Mouse (Mus musculus) gastrocnemius, postnatal 36 days (tissue): ENCODE data around the gene Dapk3. TPM values are rescaled to one million over a fixed set of nuclear protein-coding genes. Genes with fewer than 3 reads are reported as not detected.

Experiments
- DNase-seq, 2 experiments: peaks; one replicate each; pipeline ENCODE4 v3.0.0; 2022
- intact Hi-C: fragments of 180-260 bp; cut with DNase I; formaldehyde crosslinking; loops from one replicate; pipeline ENCODE4 v1.15.1; 2025
- long read RNA-seq, 2 experiments: library from polyadenylated mRNA; stranded (forward); transcript quantifications; one replicate each; pipeline ENCODE4 v2.0.0; 2021
- total RNA-seq, 2 experiments: library from RNA; stranded (reverse); gene quantifications; 2 replicates each; pipeline ENCODE4 v1.2.3; 2021

The Dapk3 gene
- 10 to 100 TPM; 21.1 to 23.9 TPM for total RNA-seq
- long read RNA-seq, experiment 1, transcript Dapk3-202 (9 exons, 1,730 nt) = major isoform, 31 of 45 reads
- long read RNA-seq, experiment 1, partial matches to known transcripts = 5 of 45 reads
- long read RNA-seq, experiment 1, other reads (novel, unspliced or antisense) = 7 of 45 reads
- long read RNA-seq, experiment 2, transcript Dapk3-202 (9 exons, 1,730 nt) = major isoform, 50 of 68 reads
- long read RNA-seq, experiment 2, partial matches to known transcripts = 10 of 68 reads
- long read RNA-seq, experiment 2, other reads (novel, unspliced or antisense) = 7 of 68 reads

DNA sequence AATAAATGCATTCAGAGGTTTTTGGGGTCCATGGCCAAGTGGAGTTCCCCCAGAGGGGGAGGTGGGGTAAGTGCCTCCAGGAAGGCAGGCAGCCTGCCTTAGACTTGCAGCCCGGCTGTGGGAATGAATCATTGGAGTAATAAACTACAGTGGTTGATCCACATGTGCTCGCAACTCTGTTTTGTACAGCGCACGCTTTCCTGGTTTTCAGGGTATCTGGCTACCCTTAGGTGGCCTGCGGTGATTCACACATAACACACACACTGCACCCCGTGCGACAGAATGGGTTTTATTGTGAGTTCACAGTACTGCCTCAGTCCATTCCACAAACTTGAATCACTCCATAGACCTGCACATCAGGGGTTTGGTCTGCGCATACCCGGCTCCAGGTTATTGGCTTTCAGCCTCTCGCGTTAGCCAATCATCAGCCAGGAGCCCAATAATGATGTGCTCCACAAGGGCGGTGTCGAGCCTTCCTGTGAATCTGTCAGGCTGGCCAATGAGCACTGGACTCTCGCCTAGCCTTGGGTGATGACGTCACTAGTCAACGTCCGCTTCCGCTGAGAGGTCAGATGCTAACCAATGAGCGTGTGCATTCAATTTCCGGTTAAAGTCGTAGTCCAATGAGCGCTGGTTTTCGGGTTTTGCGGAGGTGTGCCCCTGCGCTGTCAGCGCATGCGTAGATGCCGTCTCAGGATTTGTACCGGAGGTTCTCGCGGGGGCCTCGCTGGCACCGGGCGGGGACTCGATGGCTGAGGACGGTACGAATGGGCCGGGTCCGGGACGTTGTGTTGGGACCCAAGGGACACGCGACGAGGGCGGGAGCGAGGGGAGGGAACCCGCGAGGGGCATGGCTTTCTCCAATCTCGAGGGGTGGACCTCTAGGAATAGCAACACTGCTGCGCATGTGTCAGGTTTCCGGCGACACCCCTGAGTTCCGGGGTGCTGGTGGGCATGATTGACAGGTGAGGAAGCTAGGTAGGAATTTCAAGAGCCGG is at the start of gene Dapk3:
TSS of gene Dapk3 (plus strand) at position 670 of the 998 bp plus-strand sequence.
- intact Hi-C loops = no loop called here
- peak; percentile 92 for DNase-seq

DNA sequence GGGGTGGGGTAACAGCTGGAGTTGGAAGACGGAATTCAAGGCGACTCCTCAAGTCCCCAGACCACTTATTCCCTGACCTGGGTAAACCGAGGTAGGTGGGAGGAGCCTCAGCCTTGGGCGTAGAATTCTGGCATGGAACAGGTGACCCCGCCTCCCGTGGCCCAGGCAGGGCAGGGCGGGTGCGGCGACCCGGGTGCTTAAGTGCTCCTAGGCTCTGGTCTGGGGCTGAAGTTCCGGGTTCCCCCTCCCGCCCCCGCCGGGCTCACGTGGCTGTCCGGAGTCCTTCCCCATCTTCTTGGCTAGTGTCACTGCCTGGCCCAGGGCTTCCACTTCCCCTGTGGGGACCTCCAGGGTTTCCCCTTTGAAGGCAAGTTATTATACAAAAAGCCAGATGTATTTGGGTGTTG is 48.6 kb upstream of the Dapk3 start:
- DNase-seq = peak; percentile 58 to 70
- intact Hi-C loops = no loop called here

- no peak for DNase-seq
- intact Hi-C loops = loop anchor here (5.0 kb wide), 1 partner anchor 37 kb away; no protein-coding TSS in a partner anchor
Measured at GRCm38 (mm10) chr10:81134966-81135681, 47.7 kb upstream of the Dapk3 start, which contains the start of gene Zbtb7a. Zbtb7a (plus strand) TSS chr10:81135220.

GRCm38 (mm10) chr10:81135831-81136705 is 46.7 kb upstream of the Dapk3 start:
- DNase-seq = peak; percentile 64 to 73
- intact Hi-C loops = loop anchor here (5.0 kb wide), 1 partner anchor 36 kb away; no protein-coding TSS in a partner anchor

DNA sequence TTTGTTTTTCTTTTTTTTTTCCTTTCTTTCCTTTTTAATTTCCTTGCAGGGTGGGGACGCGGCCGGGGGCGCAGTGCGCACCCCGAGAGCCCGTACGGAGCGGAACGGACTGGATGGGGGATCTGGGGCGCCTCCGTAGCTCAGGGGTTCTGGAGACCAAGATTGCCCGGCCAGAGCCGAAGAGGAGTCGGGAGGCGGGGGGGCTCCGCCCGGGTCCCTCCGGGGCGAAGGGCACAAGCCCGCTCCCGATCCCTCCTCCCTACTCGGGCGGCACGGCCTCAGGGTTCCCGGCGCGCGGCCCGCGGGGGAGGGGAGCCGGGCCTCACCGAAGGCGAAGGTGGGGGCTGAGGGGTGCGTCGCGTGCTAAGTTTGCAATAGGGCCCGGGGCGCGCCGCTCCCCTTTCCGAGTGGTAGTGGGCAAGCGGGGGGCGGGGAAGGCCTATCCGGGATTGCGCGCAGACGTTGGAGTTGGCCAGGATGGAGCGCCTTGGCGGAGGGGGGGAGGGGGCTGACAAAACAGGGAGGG is 46.0 kb upstream of the Dapk3 start:
- peak; percentile 76 to 79 for DNase-seq
- intact Hi-C loops = loop anchor here (5.0 kb wide), 1 partner anchor 36 kb away; no protein-coding TSS in a partner anchor

DNA sequence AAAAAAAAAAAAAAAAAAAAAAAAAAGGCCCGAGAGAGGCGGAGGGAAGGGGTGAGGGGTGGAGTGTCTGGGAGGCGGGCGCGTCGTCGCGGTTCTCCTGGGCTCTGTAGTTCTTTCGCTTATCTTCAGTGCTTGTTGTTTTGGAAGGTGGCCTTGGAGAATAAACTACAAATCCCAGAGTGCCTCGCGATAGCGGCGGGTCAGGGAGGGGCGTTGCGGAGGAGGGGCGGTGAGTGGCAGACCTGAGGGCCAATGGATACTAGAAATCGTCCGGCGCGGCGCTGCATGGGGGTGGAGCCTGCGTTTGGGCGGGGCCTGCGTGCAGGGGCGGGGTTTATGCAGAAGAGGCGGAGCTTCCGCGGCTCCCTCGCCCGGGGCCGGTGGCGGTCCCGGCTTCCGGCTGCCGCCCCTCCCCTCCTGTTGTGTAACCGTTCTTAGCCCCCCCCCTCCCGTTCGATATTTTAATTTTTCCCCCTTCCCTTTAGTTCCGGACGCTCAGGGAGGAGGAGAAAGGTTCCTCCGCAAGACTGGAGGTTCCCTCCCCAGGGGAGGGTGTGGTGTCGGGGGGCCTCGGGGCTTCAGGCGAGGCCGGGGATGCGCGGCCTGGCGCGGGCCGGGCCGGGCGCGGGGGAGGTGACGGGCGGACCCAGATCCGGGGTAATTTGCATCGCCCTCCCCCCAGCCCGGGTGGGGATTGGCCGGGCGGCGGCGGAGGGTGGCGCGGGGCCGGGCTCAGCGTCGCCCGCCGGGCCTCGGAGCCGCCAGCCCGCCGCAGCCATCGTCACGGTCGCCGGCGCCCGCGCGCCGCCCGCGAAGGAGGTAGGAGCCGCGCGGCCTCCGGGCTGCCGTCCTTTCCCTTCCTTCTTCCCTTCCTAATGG is 45.3 kb upstream of the Dapk3 start:
- DNase-seq = peak; percentile 99
- intact Hi-C loops = loop anchor here (5.0 kb wide), 1 partner anchor 35 kb away; no protein-coding TSS in a partner anchor

DNA sequence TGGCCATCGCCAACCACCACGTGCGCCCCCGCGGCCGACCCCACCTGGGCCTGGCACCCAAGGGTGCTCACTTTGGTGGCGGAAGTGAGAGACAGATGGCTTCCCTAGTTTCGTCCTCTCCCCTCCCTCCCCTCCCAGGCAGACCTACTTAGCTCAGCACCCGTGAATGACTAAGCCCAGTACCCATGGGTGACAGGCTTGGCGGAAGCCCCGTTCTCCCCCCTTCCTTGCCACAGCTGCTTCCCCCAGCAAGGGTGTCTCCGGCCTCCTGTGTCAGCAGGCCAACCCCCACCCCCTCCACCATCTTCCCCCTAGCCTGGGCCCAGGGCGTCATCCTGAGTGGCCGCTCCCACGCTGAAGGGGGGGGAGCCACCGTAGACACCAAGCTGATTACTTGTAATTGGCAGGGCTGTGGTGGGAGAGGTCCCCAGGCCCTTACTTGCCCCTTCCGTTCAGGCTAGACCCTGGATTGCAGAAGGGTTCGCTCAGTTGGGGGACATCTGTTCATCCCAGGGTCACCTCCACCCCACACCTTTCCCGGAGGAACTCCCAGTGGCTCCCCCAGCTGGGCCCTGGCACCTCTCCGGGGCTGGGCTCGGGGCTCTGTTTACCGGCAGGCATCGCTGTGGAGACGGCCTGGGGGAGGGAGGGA is 44.5 kb upstream of the Dapk3 start:
- no peak for DNase-seq
- intact Hi-C loops = loop anchor here (5.0 kb wide), 1 partner anchor 34 kb away; no protein-coding TSS in a partner anchor

DNA sequence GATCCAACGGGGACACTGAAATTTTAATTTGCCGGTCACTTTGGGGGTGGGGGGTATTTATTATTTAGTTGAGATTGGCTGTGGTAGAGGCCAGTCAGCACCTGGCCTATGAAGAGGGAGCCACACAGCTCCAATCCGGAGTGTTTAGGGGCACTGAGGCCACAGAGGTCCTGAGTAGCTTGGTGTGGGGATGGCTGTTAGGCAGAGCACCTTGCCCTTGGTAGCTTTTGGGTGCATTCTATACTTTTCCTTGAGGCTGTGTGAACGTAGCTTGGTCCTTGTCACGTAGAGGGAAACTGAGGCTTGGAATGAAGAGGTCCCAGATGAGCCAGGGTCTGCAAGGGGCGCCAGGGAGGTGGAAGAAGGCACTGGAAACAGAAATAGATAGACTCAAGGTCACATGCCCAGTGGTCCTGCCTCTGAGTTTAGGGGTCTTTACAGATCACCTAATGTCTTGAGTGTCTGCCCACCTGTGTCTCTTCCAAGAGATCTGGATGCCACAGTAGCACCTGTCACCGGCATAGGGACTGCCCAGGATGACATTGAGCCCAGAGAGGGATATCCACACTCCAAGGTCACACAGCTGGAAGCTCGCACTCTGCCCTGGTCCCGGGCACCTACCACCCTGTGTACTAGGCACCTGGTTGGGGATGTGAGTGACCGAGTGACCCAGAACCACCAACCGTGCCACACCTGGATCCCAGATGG is 43.8 kb upstream of the Dapk3 start:
- intact Hi-C loops = loop anchor here (5.0 kb wide), 1 partner anchor 33 kb away; no protein-coding TSS in a partner anchor
- DNase-seq = no peak

DNA sequence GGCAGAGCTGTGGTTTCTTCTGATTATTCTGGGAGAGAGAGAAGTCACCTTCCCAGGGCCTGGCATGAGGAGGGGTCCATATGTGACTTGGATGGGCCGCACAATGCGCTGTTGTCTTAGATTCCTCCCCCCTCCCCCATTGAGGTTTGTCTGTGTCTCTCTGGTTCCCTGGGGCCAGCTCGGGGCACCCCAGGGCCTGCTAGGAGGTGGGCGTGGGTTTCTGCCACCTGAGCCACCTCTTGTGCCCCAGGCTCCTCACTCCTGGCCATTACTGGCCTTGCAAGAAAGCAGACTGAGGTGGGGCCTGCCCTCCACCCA is 43.3 kb upstream of the Dapk3 start:
- intact Hi-C loops = loop anchor here (5.0 kb wide), 1 partner anchor 33 kb away; no protein-coding TSS in a partner anchor
- DNase-seq = no peak

GRCm38 (mm10) chr10:81140005-81140404 is 42.8 kb upstream of the Dapk3 start:
- intact Hi-C loops = no loop called here
- DNase-seq = no peak

DNA sequence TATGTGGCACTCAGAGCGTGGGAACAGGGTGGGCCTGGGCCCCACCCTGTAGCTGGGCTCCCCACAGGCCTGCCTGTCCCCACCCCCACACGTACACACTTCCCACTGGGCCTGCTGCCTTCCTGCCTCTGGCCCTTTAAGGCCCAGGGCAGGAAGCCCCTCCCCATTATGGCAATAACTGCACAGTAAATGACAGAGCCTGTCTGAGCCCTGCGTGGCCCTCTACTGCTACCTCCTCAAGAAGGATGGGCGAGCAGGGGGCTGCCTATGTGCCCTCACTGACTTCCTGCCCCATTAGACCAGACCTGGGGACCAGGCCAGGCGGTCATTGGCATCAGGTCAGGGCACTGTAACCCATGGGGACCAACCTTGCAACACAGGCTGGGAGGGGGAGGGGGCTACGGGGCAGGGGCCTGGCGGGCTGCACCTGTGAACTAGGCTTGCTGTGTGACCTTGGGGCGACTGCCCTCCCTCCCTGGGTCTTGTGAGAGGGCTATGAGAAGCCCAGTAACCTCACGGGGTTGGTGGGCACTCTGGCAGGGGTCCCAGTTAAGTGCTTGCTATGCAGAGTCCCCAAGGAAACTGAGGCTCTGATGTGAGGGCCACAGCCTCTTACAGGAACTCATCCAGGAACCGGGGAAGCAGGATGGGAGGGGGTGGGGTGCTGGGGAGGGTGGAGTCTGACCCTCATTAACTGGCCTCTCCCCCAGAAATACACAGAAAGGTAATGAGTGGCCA is 41.9 kb upstream of the Dapk3 start:
- intact Hi-C loops = no loop called here
- DNase-seq = no peak

- intact Hi-C loops = no loop called here
- DNase-seq = no peak
Measured at GRCm38 (mm10) chr10:81141455-81142210, 41.2 kb upstream of the Dapk3 start.

DNA sequence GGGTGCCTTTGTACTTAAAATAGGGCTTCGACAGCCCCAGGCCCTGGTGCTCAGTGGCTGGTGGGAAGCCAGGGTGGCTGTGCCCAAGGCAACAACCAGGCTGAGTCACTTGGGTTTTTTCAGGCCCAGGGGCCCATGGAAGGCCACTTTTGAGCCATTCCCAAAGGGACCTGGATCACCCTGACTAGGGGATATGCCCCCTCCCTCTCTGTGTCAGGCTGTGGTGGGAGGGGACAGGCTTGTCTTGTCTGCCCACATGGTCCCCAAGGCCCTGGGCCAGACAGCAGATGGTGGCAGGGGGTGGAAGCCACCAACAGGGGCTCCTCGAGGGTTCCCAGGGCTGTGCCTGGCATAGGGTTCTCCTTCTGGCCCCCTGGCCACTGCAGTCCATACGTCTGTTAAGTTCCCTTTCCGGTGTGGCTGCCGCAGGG is 40.2 kb upstream of the Dapk3 start:
- no peak for DNase-seq
- intact Hi-C loops = no loop called here

GRCm38 (mm10) chr10:81143157-81143633 is 39.6 kb upstream of the Dapk3 start:
- intact Hi-C loops = no loop called here
- no peak for DNase-seq

GRCm38 (mm10) chr10:81143845-81144437 is 38.9 kb upstream of the Dapk3 start:
- no peak for DNase-seq
- intact Hi-C loops = no loop called here
